Mouse (Mus musculus): ENCODE results near the gene Nfe2.

Nfe2 gene

DNA sequence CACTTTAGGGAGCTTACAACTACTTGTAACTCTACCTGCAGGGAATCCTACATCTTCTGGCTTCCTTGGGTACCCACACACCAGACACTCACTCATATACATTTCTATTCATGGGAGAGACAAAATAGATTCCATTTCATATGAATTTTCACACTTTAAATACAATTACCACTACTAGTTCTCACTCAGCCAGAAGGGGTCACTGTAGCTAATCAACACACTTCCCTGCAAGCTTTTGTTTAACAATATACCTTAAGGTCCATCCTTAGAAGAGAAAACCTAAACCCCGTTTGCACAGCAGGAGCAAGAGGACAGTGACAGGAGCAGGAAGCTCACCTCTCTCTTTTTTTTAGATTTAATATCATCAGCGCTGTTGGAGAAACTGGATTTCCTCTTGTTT, 53.0 kb downstream of the Nfe2 start:
- peak; percentile 35 for DNase-seq

DNA sequence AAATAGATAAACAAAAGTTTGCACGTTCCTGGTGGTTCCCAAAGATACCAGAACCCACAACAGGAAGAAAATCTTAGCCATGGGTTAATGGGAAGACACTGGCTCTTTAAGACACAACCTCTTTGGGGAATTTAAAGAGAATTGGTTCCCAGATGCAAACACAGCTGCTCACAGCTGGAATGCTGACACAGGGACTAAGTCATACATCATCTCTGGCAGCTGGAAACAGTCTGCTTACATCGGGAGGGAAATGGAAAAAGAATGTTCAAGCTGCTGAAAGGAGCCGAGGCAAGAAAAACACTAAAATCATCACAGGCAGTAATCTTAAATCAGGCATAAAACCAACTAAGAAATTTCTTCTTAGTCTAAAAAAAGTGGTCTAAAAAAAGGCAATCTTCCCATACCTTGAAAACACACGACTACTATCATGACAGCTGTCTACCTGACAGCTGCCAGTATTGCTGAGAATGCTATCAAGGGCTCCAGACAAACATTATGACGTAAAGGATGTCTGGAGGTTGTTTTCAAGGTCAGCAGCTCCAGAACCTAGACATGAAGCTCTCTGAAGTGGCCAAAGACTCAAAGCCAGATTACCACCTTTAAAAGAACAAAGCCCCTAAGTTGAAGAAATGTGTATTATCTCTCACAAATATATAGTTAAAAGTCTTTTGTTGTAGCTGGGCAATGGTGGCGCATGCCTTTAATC, 56.0 kb downstream of the Nfe2 start:
- peak; percentile 65 for DNase-seq
